Mouse (Mus musculus): ENCODE data around the gene Pde3b. TPM values are rescaled to one million over a fixed set of nuclear protein-coding genes. Genes with fewer than 3 reads are reported as not detected.

The Pde3b gene
- polyA plus RNA-seq, 1 experiment from 2014 or later: 4.1 TPM

DNA sequence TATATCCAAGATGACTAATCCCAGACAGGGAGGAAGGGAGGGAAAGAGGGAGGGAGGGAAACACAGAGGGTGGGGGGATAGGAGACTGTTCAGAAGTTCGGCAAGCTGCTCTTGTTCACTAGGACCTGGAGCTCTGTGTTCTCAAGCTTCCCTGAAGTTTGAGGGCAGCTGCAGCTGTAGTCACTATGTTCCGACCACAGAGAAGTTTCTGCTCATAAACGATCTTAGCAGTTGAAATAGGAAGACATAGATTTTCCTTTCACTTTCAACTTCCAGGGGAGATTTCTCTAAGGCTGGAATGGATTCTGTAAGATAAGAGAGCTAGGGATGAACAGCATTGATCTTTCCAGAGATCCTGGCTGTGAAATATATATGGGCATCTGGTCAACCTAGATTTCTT, 161.8 kb downstream of the Pde3b start:
- no peak overlapping the region for H3K27ac ChIP-seq
- no peaks in the 10 kb centered on the region for H3K27me3 ChIP-seq
- H3K9ac ChIP-seq: no peak overlapping the region
- H3K9me3 ChIP-seq: no peaks in the 10 kb centered on the region
- no peaks in the 10 kb centered on the region for H3K36me3 ChIP-seq
- no peak overlapping the region for H3K4me3 ChIP-seq
- ATAC-seq (ENCODE audit: insufficient number of reproducible peaks, low FRiP score, low TSS enrichment, low read depth): no peak
- 53% methylated on average over 3 of the region's 3 CpGs for WGBS
- H3K4me1 ChIP-seq: no peaks in the 10 kb centered on the region
- H3K4me2 ChIP-seq: no peak overlapping the region

DNA sequence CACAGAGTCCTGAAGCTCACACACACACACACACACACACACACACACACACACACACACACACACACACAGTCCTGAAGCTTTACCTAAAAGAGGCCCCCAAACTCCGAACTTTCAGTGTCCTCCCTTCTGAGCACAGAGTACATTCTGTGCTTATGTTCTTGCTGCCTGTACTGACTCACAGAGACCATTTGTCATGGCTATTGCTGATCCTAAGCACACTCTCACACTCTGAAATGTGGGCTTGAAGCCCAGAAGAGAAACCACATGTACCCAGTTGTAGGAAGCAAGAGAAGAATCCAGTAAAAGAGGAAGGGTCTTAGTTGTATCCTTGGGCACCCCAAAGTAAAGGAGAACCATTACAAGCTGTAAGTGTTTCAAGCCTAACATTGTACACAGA, 162.6 kb downstream of the Pde3b start:
- H3K9ac ChIP-seq: no peak overlapping the region
- no peak overlapping the region for H3K27ac ChIP-seq
- H3K4me1 ChIP-seq: no peaks in the 10 kb centered on the region
- no peaks in the 10 kb centered on the region for H3K36me3 ChIP-seq
- 70% methylated on average over 1 of the region's 1 CpGs for WGBS
- H3K4me2 ChIP-seq: no peak overlapping the region
- no peaks in the 10 kb centered on the region for H3K27me3 ChIP-seq
- no peak overlapping the region for H3K4me3 ChIP-seq
- ATAC-seq (ENCODE audit: insufficient number of reproducible peaks, low FRiP score, low TSS enrichment, low read depth): no peak
- no peaks in the 10 kb centered on the region for H3K9me3 ChIP-seq

DNA sequence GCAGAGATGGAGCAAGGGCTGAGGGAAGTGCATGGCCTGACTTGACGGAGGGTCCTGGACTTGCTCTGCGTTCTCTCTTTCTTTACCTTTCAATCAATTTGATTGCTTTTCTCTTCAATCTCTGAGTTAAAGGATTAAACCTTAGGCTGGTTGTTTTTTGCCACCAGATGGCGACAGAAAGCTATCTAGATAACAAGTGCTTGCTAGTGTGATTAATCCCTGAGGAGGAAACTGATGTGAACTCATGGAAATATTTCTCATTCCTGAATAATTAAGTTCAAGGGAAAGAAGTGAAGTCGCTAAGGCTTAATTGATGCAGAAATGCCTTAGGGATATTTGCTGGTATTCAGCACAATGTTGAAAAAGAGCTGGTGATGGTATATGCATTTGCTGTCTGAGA, 165.3 kb downstream of the Pde3b start:
- Histone ChIP-seq H3K4me3 (no peak overlapping the region), H3K4me1 (no peaks in the 10 kb centered on the region), H3K27ac (no peak overlapping the region), H3K36me3 (no peaks in the 10 kb centered on the region), H3K27me3 (no peaks in the 10 kb centered on the region), H3K9ac (no peak overlapping the region), H3K4me2 (no peak overlapping the region), H3K9me3 (no peaks in the 10 kb centered on the region)
- ATAC-seq (ENCODE audit: insufficient number of reproducible peaks, low FRiP score, low TSS enrichment, low read depth): no peak
- WGBS: 7% methylated on average over 4 of the region's 4 CpGs

DNA sequence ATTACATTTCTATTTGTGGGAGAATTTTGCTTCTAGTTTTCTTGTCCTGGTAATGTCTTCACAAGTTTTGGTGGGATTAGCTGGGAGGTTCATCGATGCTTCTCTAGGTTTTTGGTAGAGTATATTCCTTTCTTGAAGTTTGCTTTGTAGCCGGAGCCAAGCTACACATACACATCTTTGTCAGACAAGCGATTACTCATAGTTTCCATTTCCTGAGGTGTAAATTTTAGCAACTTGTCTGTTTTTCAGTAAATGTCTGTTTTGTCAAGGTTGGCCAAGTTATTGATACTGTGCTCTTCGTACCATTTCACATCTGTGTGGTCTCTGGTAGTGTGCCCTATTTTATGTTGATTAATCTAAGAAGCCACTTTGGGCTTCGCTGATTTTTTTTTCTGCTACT, 166.1 kb downstream of the Pde3b start:
- H3K9ac ChIP-seq: no peak overlapping the region
- no peaks in the 10 kb centered on the region for H3K9me3 ChIP-seq
- H3K27ac ChIP-seq: no peak overlapping the region
- H3K4me1 ChIP-seq: no peaks in the 10 kb centered on the region
- H3K27me3 ChIP-seq: no peaks in the 10 kb centered on the region
- no peak for ATAC-seq (ENCODE audit: insufficient number of reproducible peaks, low FRiP score, low TSS enrichment, low read depth)
- no peak overlapping the region for H3K4me3 ChIP-seq
- H3K4me2 ChIP-seq: no peak overlapping the region
- WGBS: 78% methylated on average over 5 of the region's 5 CpGs
- no peaks in the 10 kb centered on the region for H3K36me3 ChIP-seq

DNA sequence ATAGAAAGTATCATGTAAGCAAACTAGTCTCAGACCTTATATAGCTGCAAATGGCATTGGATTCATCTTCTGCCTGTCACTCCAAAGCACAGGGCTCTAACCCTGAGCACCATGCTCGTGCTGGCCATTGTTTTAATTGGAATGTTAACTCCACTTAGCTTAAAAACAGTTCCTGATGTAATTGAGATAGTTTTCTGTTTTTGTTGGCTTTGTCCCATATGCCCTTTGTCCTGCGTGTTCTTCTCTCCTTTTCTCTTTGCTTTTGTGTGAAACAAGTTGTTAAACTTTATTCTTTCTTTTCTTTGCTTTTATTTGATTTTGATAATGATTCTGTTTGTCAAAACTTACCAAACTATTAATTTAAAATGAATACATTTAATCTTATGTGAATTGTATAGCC, 167.4 kb downstream of the Pde3b start:
- H3K4me3 ChIP-seq: no peak overlapping the region
- H3K27me3 ChIP-seq: no peaks in the 10 kb centered on the region
- ATAC-seq (ENCODE audit: insufficient number of reproducible peaks, low FRiP score, low TSS enrichment, low read depth): no peak
- no peak overlapping the region for H3K4me2 ChIP-seq
- H3K27ac ChIP-seq: no peak overlapping the region
- H3K36me3 ChIP-seq: no peaks in the 10 kb centered on the region
- no peak overlapping the region for H3K9ac ChIP-seq
- no peaks in the 10 kb centered on the region for H3K4me1 ChIP-seq
- no peaks in the 10 kb centered on the region for H3K9me3 ChIP-seq
- 54% methylated on average over 2 of the region's 2 CpGs for WGBS

Other genes starting within 250 kb of the Pde3b start
- gene Copb1, start 160.6 kb upstream of the Pde3b start, polyA plus RNA-seq (2015; fragmentation: Nextera tagmentation; extraction: Ambion mirVana): 141 and 143 TPM in 2 replicates
- gene Psma1, start 139.2 kb upstream of the Pde3b start, polyA plus RNA-seq (2015; fragmentation: Nextera tagmentation; extraction: Ambion mirVana): 336 and 352 TPM in 2 replicates
- gene Cyp2r1, start 147.7 kb downstream of the Pde3b start, polyA plus RNA-seq (2015; fragmentation: Nextera tagmentation; extraction: Ambion mirVana): 2.7 and 2.9 TPM in 2 replicates
- gene Calca, start 221.1 kb downstream of the Pde3b start, polyA plus RNA-seq (2015; fragmentation: Nextera tagmentation; extraction: Ambion mirVana): 9.2 and 10.1 TPM in 2 replicates

Data from limb, embryonic 15.5 days (tissue).